Mouse (Mus musculus): ENCODE data around the gene H1foo. TPM values are rescaled to one million over a fixed set of nuclear protein-coding genes. Genes with fewer than 3 reads are reported as not detected.
A peak's percentile ranks its signal among the peaks of the same experiment; 100 is the strongest.

Gene H1foo
- polyA plus RNA-seq, 1 experiment from 2014 or later: not detected

GRCm38 (mm10) chr6:115962439-115963085 lies 17.8 kb downstream of the H1foo start:
- Histone ChIP-seq H3K4me1 (replicated peaks) (peaks cover 34% of the 10 kb centered on the region), H3K4me3 (no peak overlapping the region), H3K9ac (no peak overlapping the region), H3K27me3 (0 out of 2 replicates have a peak, but pooled peaks cover 4% of the 10 kb centered on the region), H3K36me3 (no peaks in the 10 kb centered on the region), H3K9me3 (replicated peaks) (no peaks in the 10 kb centered on the region), H3K27ac (no peak overlapping the region), H3K4me2 (no peak overlapping the region)
- no peak for ATAC-seq (replicated peaks; ENCODE audit: insufficient number of reproducible peaks, insufficient read depth, low FRiP score, low read depth)
- WGBS: 48% methylated on average over 23 of the region's 23 CpGs

GRCm38 (mm10) chr6:115963656-115964055 lies 18.9 kb downstream of the H1foo start:
- H3K9ac ChIP-seq: no peak overlapping the region
- WGBS: 80% methylated on average over 9 of the region's 9 CpGs
- H3K4me2 ChIP-seq: no peak overlapping the region
- H3K4me3 ChIP-seq: no peak overlapping the region
- H3K4me1 ChIP-seq (replicated peaks): peaks cover 27% of the 10 kb centered on the region
- ATAC-seq (replicated peaks; ENCODE audit: insufficient number of reproducible peaks, insufficient read depth, low FRiP score, low read depth): no peak
- H3K36me3 ChIP-seq: no peaks in the 10 kb centered on the region
- H3K27me3 ChIP-seq: 0 out of 2 replicates have a peak, but pooled peaks cover 4% of the 10 kb centered on the region
- H3K9me3 ChIP-seq (replicated peaks): no peaks in the 10 kb centered on the region
- H3K27ac ChIP-seq: no peak overlapping the region

GRCm38 (mm10) chr6:115966227-115966966 lies 21.7 kb downstream of the H1foo start:
- no peaks in the 10 kb centered on the region for H3K9me3 ChIP-seq (replicated peaks)
- WGBS: 91% methylated on average over 19 of the region's 19 CpGs
- H3K36me3 ChIP-seq: no peaks in the 10 kb centered on the region
- H3K4me1 ChIP-seq (replicated peaks): peaks cover 33% of the 10 kb centered on the region
- no peak overlapping the region for H3K4me2 ChIP-seq
- H3K4me3 ChIP-seq: no peak overlapping the region
- H3K27me3 ChIP-seq: 0 out of 2 replicates have a peak, but pooled peaks cover 4% of the 10 kb centered on the region
- no peak for ATAC-seq (replicated peaks; ENCODE audit: insufficient number of reproducible peaks, insufficient read depth, low FRiP score, low read depth)
- H3K9ac ChIP-seq: no peak overlapping the region
- H3K27ac ChIP-seq: no peak overlapping the region

DNA sequence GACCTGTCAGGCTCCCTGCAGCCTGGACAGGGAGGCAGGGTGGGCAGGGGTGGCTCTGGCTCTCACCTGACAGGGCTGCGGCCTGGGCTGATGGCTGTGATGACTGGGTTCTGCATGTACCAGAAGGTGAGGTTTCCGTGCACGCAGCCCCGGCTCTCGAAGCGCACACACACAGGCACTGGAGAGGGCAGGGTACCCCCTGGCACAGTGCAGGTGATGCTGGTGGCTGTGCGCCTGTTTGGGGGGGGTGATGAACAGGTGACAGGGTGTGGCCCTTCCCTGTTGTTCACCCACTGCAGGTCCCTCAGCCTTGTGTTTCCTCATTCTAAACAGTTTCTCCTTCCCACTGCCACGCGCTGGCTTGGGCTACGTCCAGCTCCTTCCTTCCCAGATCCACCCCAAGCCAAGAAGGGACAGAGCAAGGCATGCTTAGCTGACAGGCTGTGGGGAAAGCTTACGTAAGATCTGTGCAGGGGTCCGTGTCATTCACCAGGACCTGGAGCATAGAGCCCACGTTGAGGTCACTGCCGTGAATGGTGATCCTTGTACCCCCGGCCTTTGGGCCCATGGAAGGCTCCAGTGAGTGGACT lies 22.6 kb downstream of the H1foo start:
- Histone ChIP-seq H3K9me3 (replicated peaks) (no peaks in the 10 kb centered on the region), H3K4me1 (replicated peaks) (peaks cover 38% of the 10 kb centered on the region), H3K4me3 (no peak overlapping the region), H3K27me3 (0 out of 2 replicates have a peak, but pooled peaks cover 4% of the 10 kb centered on the region), H3K36me3 (no peaks in the 10 kb centered on the region), H3K4me2 (no peak overlapping the region), H3K27ac (no peak overlapping the region), H3K9ac (no peak overlapping the region)
- 93% methylated on average over 15 of the region's 15 CpGs for WGBS
- ATAC-seq (replicated peaks; ENCODE audit: insufficient number of reproducible peaks, insufficient read depth, low FRiP score, low read depth): no peak

DNA sequence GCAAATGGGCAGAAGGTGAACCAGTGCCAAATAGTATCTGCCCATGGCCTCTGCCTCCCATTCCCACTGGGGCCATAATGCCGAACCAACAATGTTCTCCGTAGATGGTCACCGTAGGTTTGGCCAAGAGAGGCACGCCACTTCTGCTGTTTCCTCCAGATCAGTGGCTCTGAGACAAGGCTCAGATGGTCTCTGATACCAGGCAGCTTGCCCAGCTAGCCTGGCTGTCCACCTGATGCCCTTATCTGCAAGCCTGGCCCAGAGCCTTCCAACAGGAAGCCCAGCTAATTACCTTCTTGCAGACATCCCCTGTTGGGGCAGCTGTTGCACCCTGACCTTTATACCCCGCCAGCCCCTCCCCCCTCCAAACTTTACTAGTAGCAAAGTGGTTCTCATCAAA lies 23.3 kb downstream of the H1foo start:
- Histone ChIP-seq H3K27me3 (0 out of 2 replicates have a peak, but pooled peaks cover 4% of the 10 kb centered on the region), H3K27ac (no peak overlapping the region), H3K4me2 (no peak overlapping the region), H3K4me3 (no peak overlapping the region), H3K9me3 (replicated peaks) (no peaks in the 10 kb centered on the region), H3K9ac (no peak overlapping the region), H3K4me1 (replicated peaks) (peaks cover 38% of the 10 kb centered on the region), H3K36me3 (no peaks in the 10 kb centered on the region)
- ATAC-seq (replicated peaks; ENCODE audit: insufficient number of reproducible peaks, insufficient read depth, low FRiP score, low read depth): no peak
- 75% methylated on average over 5 of the region's 5 CpGs for WGBS

GRCm38 (mm10) chr6:115968700-115969099 lies 24.0 kb downstream of the H1foo start:
- Histone ChIP-seq H3K36me3 (no peaks in the 10 kb centered on the region), H3K9me3 (replicated peaks) (no peaks in the 10 kb centered on the region), H3K27ac (no peak overlapping the region), H3K9ac (no peak overlapping the region), H3K4me2 (no peak overlapping the region), H3K4me3 (no peak overlapping the region), H3K4me1 (replicated peaks) (peaks cover 42% of the 10 kb centered on the region), H3K27me3 (0 out of 2 replicates have a peak, but pooled peaks cover 4% of the 10 kb centered on the region)
- ATAC-seq (replicated peaks; ENCODE audit: insufficient number of reproducible peaks, insufficient read depth, low FRiP score, low read depth): no peak
- 79% methylated on average over 6 of the region's 6 CpGs for WGBS

GRCm38 (mm10) chr6:115969103-115969502 lies 24.4 kb downstream of the H1foo start:
- no peak for ATAC-seq (replicated peaks; ENCODE audit: insufficient number of reproducible peaks, insufficient read depth, low FRiP score, low read depth)
- 62% methylated on average over 9 of the region's 9 CpGs for WGBS
- Histone ChIP-seq H3K4me3 (no peak overlapping the region), H3K27me3 (0 out of 2 replicates have a peak, but pooled peaks cover under 1% of the 10 kb centered on the region), H3K9me3 (replicated peaks) (no peaks in the 10 kb centered on the region), H3K27ac (no peak overlapping the region), H3K4me1 (replicated peaks) (peaks cover 46% of the 10 kb centered on the region), H3K36me3 (no peaks in the 10 kb centered on the region), H3K4me2 (no peak overlapping the region), H3K9ac (no peak overlapping the region)

GRCm38 (mm10) chr6:115969952-115970351 lies 25.2 kb downstream of the H1foo start:
- Histone ChIP-seq H3K4me3 (no peak overlapping the region), H3K4me2 (no peak overlapping the region), H3K9ac (no peak overlapping the region), H3K36me3 (0 out of 2 replicates have a peak, but pooled peaks cover under 1% of the 10 kb centered on the region), H3K27me3 (no peaks in the 10 kb centered on the region), H3K27ac (no peak overlapping the region), H3K4me1 (replicated peaks) (peaks cover 52% of the 10 kb centered on the region), H3K9me3 (replicated peaks) (no peaks in the 10 kb centered on the region)
- ATAC-seq (replicated peaks; ENCODE audit: insufficient number of reproducible peaks, insufficient read depth, low FRiP score, low read depth): no peak
- WGBS: 80% methylated on average over 4 of the region's 6 CpGs

DNA sequence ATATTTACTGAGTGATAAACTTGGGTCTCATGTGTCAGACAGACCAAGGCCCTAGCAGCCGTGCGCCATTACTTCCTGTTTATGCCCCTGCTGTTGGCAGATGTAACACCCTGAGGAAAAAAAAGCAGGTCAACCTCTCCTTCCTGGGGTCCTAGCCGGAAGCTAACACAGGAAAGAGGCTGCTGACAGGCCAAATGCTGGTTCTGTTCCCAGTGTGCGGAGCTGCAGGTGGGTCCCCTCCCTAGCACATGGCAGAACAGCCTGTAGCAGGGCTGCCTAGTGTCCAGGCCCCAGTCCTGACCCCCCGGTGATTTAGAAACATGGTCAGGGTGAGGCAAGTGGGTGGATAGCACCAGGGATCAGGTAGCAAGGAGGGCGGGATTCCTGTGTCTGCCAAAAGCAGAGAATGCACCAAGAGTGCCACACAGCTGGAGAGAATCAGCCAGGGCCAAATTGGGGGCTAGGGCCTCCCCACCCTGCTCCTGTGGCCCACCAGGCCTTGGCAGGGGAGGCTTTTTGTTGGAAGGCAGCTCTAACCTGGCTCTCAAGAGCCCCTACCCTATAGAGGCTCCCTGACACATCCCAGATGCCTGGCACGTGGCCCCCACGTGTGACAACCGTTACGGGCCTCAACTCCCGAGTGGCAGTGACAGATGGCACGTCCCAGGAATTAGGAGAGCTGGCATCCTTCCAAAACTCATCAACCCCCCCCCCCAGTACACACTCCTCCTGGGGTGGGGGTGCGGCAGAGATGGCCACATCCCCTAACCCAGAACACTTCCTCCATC lies 26.7 kb downstream of the H1foo start:
- Histone ChIP-seq H3K4me2 (no peak overlapping the region), H3K9me3 (replicated peaks) (no peaks in the 10 kb centered on the region), H3K36me3 (0 out of 2 replicates have a peak, but pooled peaks cover 9% of the 10 kb centered on the region), H3K9ac (no peak overlapping the region), H3K4me3 (no peak overlapping the region), H3K4me1 (replicated peaks) (peaks cover 55% of the 10 kb centered on the region), H3K27me3 (no peaks in the 10 kb centered on the region), H3K27ac (peak overlapping the region; percentile 53)
- no peak for ATAC-seq (replicated peaks; ENCODE audit: insufficient number of reproducible peaks, insufficient read depth, low FRiP score, low read depth)
- WGBS: 35% methylated on average over 13 of the region's 13 CpGs

DNA sequence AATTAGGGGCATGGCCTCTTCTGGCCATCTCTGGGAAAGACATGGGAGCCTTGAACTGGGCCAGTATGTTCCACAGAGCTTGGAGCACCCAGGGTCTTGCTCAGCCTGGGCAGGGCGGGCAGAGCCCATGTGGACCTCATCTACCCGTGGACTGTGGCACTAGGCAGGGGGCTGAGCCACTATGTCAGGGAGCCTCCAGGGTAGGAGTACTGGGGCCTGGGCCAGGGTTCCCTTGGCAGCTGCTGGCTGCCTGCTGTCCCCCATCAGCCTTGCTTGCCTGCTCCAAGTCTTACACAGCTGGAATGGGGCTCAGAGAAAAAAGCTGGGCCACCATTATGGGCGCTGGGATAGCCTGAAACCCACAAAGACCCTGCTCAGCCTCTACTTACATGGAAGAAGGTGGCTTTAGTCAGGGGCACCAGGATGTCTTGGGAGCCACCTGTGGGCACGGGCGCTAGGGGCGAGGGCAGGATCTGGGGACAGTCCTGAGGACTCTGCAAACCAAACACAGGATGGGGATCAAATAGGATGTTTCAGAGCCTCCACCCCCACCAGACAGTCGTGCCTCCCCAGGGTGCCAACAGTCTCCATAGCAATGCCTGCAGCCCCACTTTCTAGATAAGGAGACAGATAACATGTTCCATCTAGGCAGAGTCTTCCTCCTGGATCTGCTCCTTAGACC lies 27.5 kb downstream of the H1foo start:
- H3K36me3 ChIP-seq: 0 out of 2 replicates have a peak, but pooled peaks cover 10% of the 10 kb centered on the region
- no peak overlapping the region for H3K9ac ChIP-seq
- H3K4me3 ChIP-seq: no peak overlapping the region
- no peak for ATAC-seq (replicated peaks; ENCODE audit: insufficient number of reproducible peaks, insufficient read depth, low FRiP score, low read depth)
- H3K27me3 ChIP-seq: no peaks in the 10 kb centered on the region
- H3K9me3 ChIP-seq (replicated peaks): no peaks in the 10 kb centered on the region
- 70% methylated on average over 7 of the region's 7 CpGs for WGBS
- H3K4me1 ChIP-seq (replicated peaks): peaks cover 55% of the 10 kb centered on the region
- H3K4me2 ChIP-seq: no peak overlapping the region
- H3K27ac ChIP-seq: peak overlapping the region; percentile 53; the same call in 1 of the 2 replicates

All from heart, embryonic 15.5 days (tissue).